Mouse (Mus musculus) intestine, embryonic 16.5 days (tissue): ENCODE measurements around the gene Rmdn2. TPM values are rescaled to one million over a fixed set of nuclear protein-coding genes. Genes with fewer than 3 reads are reported as not detected.

Experiments
- ATAC-seq: fragments of 200-750 bp; cut with Nextera tagmentation; 2 replicates; pipeline ENCODE4 v1.8.0; 2017; ENCODE audit warnings: moderate TSS enrichment, moderate library complexity
- H3K27ac ChIP-seq: fragments of 300-500 bp; sonication (generic); 2 replicates; pipeline ENCODE4 v1.5.1; 2014; ENCODE audit warnings: mild to moderate bottlenecking, low read length
- H3K27me3 ChIP-seq: fragments of 300-500 bp; sonication (generic); replicated peaks from 2 replicates; pipeline ENCODE4 v1.6.1; 2014; ENCODE audit warnings: low read length, control low read depth, mixed read lengths; ENCODE audit not compliant: control insufficient read depth, insufficient read depth
- H3K36me3 ChIP-seq: fragments of 300-500 bp; sonication (generic); 2 replicates; pipeline ENCODE4 v1.6.1; 2014; ENCODE audit warnings: low read length, control low read depth; ENCODE audit not compliant: control insufficient read depth, insufficient read depth
- H3K4me1 ChIP-seq: fragments of 300-500 bp; sonication (generic); 2 replicates; pipeline ENCODE4 v1.6.1; 2014; ENCODE audit warnings: low read length, control low read depth, mixed read lengths; ENCODE audit not compliant: control insufficient read depth, insufficient read depth
- H3K4me2 ChIP-seq: fragments of 300-500 bp; sonication (generic); 2 replicates; pipeline ENCODE4 v1.6.1; 2014; ENCODE audit warnings: low read depth, low read length, control low read depth
- H3K4me3 ChIP-seq: fragments of 300-500 bp; sonication (generic); 2 replicates; pipeline ENCODE4 v1.5.1; 2014; ENCODE audit warnings: mild to moderate bottlenecking, low read length
- H3K9ac ChIP-seq: fragments of 300-500 bp; sonication (generic); 2 replicates; pipeline ENCODE4 v1.6.1; 2014; ENCODE audit warnings: low read depth, low read length
- H3K9me3 ChIP-seq: fragments of 300-500 bp; sonication (generic); 2 replicates; pipeline ENCODE4 v1.6.1; 2016; ENCODE audit warnings: low read length, control low read depth; ENCODE audit not compliant: control insufficient read depth
- WGBS: fragments of 180-500 bp; shearing (Covaris S2); extraction: QIAGEN DNeasy Blood & Tissue Kit; methylation state at CpG from one replicate; pipeline ENCODE4 v1.1.7; 2014; 5-methylcytosine and 5-hydroxymethylcytosine counted together
- polyA plus RNA-seq: library from polyadenylated mRNA; unstranded; fragments of >200 nt; fragmentation: Nextera tagmentation; extraction: Ambion mirVana; gene quantifications from 2 replicates; pipeline ENCODE4 v1.2.1, GENCODE M21; 2015

Gene Rmdn2
- 8.6 and 10.1 TPM in 2 replicates for polyA plus RNA-seq

- Histone ChIP-seq H3K36me3 (no peaks in the 10 kb centered on the region), H3K27ac (no peak within 1 kb of the TSS), H3K4me2 (no peak within 1 kb of the TSS), H3K4me3 (no peak within 1 kb of the TSS), H3K27me3 (no peaks in the 10 kb centered on the region), H3K4me1 (0 out of 2 replicates have a peak, but pooled peaks cover 3% of the 10 kb centered on the region), H3K9ac (no peak within 1 kb of the TSS), H3K9me3 (no peaks in the 10 kb centered on the region)
- ATAC-seq = no peak
- WGBS = 85% methylated on average over 4 of the region's 4 CpGs
These were observed at the start of gene Rmdn2 for GRCm38 (mm10) chr17:79611545-79611944. Gene Rmdn2 (plus strand): TSS chr17:79611863.

GRCm38 (mm10) chr17:79563067-79563620 lies 48.5 kb upstream of the Rmdn2 start:
- ATAC-seq = no peak
- Histone ChIP-seq H3K4me2 (no peak overlapping the region), H3K27ac (peak overlapping the region; percentile 41; the same call in 1 of the 2 replicates), H3K4me3 (no peak overlapping the region), H3K9me3 (peaks cover 17% of the 10 kb centered on the region), H3K27me3 (no peaks in the 10 kb centered on the region), H3K9ac (no peak overlapping the region), H3K4me1 (peaks cover 3% of the 10 kb centered on the region; the same call in 1 of the 2 replicates), H3K36me3 (no peaks in the 10 kb centered on the region)
- WGBS = 48% methylated on average over 7 of the region's 7 CpGs

- 27% methylated on average over 2 of the region's 2 CpGs for WGBS
- Histone ChIP-seq H3K27me3 (no peaks in the 10 kb centered on the region), H3K9me3 (peaks cover 17% of the 10 kb centered on the region), H3K4me1 (peaks cover 3% of the 10 kb centered on the region; the same call in 1 of the 2 replicates), H3K4me3 (no peak overlapping the region), H3K27ac (peak overlapping the region; percentile 41; the same call in 1 of the 2 replicates), H3K36me3 (no peaks in the 10 kb centered on the region), H3K4me2 (no peak overlapping the region), H3K9ac (no peak overlapping the region)
- no peak for ATAC-seq
These were observed 47.9 kb upstream of the Rmdn2 start for GRCm38 (mm10) chr17:79563721-79564120.

- H3K4me3 ChIP-seq = no peak overlapping the region
- no peak for ATAC-seq
- H3K27ac ChIP-seq = no peak overlapping the region
- no peak overlapping the region for H3K9ac ChIP-seq
- H3K27me3 ChIP-seq = no peaks in the 10 kb centered on the region
- WGBS = 44% methylated on average over 9 of the region's 9 CpGs
- no peaks in the 10 kb centered on the region for H3K36me3 ChIP-seq
- H3K4me1 ChIP-seq = peaks cover 3% of the 10 kb centered on the region; the same call in 1 of the 2 replicates
- peaks cover 3% of the 10 kb centered on the region; the same call in 1 of the 2 replicates for H3K9me3 ChIP-seq
- no peak overlapping the region for H3K4me2 ChIP-seq
These were observed 46.3 kb upstream of the Rmdn2 start for GRCm38 (mm10) chr17:79565241-79565961.

GRCm38 (mm10) chr17:79568401-79568800 lies 43.3 kb upstream of the Rmdn2 start:
- no peak for ATAC-seq
- 96% methylated on average over 1 of the region's 1 CpGs for WGBS
- no peaks in the 10 kb centered on the region for H3K9me3 ChIP-seq
- peaks cover 2% of the 10 kb centered on the region; the same call in 1 of the 2 replicates for H3K4me1 ChIP-seq
- H3K36me3 ChIP-seq = no peaks in the 10 kb centered on the region
- H3K4me3 ChIP-seq = no peak overlapping the region
- no peak overlapping the region for H3K4me2 ChIP-seq
- no peak overlapping the region for H3K9ac ChIP-seq
- H3K27ac ChIP-seq = no peak overlapping the region
- H3K27me3 ChIP-seq = no peaks in the 10 kb centered on the region

GRCm38 (mm10) chr17:79578328-79578727 lies 33.3 kb upstream of the Rmdn2 start:
- Histone ChIP-seq H3K9ac (no peak overlapping the region), H3K4me2 (no peak overlapping the region), H3K36me3 (no peaks in the 10 kb centered on the region), H3K4me3 (no peak overlapping the region), H3K27me3 (no peaks in the 10 kb centered on the region), H3K27ac (no peak overlapping the region), H3K4me1 (no peaks in the 10 kb centered on the region), H3K9me3 (no peaks in the 10 kb centered on the region)
- WGBS = 51% methylated on average over 7 of the region's 7 CpGs
- no peak for ATAC-seq

- H3K4me2 ChIP-seq = no peak overlapping the region
- no peaks in the 10 kb centered on the region for H3K9me3 ChIP-seq
- no peak overlapping the region for H3K9ac ChIP-seq
- H3K27me3 ChIP-seq = no peaks in the 10 kb centered on the region
- no peak overlapping the region for H3K4me3 ChIP-seq
- no peaks in the 10 kb centered on the region for H3K36me3 ChIP-seq
- peak; percentile 52; the same call in 1 of the 2 replicates for ATAC-seq
- WGBS = 66% methylated on average over 6 of the region's 6 CpGs
- no peaks in the 10 kb centered on the region for H3K4me1 ChIP-seq
- H3K27ac ChIP-seq = no peak overlapping the region
These were observed 31.3 kb upstream of the Rmdn2 start for GRCm38 (mm10) chr17:79580264-79580920.

- Histone ChIP-seq H3K9ac (no peak overlapping the region), H3K9me3 (no peaks in the 10 kb centered on the region), H3K36me3 (no peaks in the 10 kb centered on the region), H3K27me3 (no peaks in the 10 kb centered on the region), H3K4me2 (no peak overlapping the region), H3K27ac (no peak overlapping the region), H3K4me1 (no peaks in the 10 kb centered on the region), H3K4me3 (no peak overlapping the region)
- ATAC-seq = no peak
- 55% methylated on average over 4 of the region's 4 CpGs for WGBS
These were observed 28.2 kb upstream of the Rmdn2 start for GRCm38 (mm10) chr17:79583466-79583865.

- no peak for ATAC-seq
- H3K4me3 ChIP-seq = no peak overlapping the region
- H3K9ac ChIP-seq = no peak overlapping the region
- no peaks in the 10 kb centered on the region for H3K9me3 ChIP-seq
- no peaks in the 10 kb centered on the region for H3K4me1 ChIP-seq
- 76% methylated on average over 6 of the region's 6 CpGs for WGBS
- no peaks in the 10 kb centered on the region for H3K27me3 ChIP-seq
- H3K36me3 ChIP-seq = no peaks in the 10 kb centered on the region
- no peak overlapping the region for H3K4me2 ChIP-seq
- no peak overlapping the region for H3K27ac ChIP-seq
These were observed 27.3 kb upstream of the Rmdn2 start for GRCm38 (mm10) chr17:79584246-79584800.
